Mouse (Mus musculus): ENCODE measurements at regions not wholly inside any gene's neighbourhood (a gene's known extent, or its start where the extent isn't known, plus 50 kb on each side); places are given as distances from the start of the nearest gene placed in this dataset.

GRCm38 (mm10) chr2:147927792-147928670 lies 118.7 kb downstream of the Foxa2 start:
- intact Hi-C loops (cut with DNase I): no loop called here
- peak in 1 of 2 experiments; percentile 2 for DNase-seq

DNA sequence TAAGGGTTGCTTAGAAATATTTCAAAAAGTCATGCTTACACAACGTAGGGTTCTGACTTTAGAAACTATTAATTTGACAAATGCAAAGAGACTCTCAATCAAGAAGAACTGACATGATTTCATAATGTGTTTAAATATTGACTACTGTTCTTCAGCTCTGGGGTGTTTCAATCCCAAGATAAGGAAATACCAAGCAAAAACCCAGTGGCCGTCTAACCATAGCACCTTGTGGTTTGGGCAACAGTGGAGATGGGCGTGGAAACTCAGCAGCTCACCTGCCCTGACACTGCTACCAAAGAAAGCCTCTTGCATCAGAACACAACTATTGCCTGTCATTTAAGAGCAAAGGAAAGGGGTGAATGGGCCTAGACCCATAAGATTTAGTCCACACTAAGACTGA lies 119.9 kb downstream of the Foxa2 start:
- intact Hi-C loops (cut with DNase I): no loop called here
- no peak for DNase-seq

- intact Hi-C loops (cut with DNase I): no loop called here
- no peak for DNase-seq
Observed at GRCm38 (mm10) chr2:147907341-147907740, 139.4 kb downstream of the Foxa2 start.

- intact Hi-C loops (cut with DNase I): no loop called here
Observed at GRCm38 (mm10) chr2:147905759-147906740, 140.7 kb downstream of the Foxa2 start.

GRCm38 (mm10) chr2:147905118-147905517 lies 141.7 kb downstream of the Foxa2 start:
- no peak for DNase-seq
- intact Hi-C loops (cut with DNase I): no loop called here

More at GRCm38 (mm10) chr2:147905759-147906740, 140.7 kb downstream of the Foxa2 start:
- no peak for DNase-seq

DNA sequence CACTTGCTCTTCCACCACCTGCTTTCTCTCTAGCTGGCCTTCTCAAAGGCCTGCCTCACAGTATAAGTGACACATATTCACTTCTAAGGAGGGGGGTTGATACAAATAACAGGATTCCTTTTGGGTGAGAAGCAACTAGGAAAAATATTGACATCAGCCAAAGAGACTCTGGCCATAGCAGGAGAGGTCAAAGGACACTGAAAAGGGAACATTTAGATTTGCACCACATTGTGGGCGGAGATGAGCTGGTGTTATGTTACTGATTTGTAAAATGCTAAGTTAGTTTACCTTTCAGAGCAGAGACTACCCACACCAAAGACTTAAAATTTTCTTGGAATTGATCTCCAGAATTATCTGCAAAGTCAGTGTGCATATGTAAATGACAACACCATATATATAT lies 147.5 kb downstream of the Foxa2 start:
- intact Hi-C loops (cut with DNase I): loop anchor here (5.0 kb wide), 1 partner anchor 92 kb away; no protein-coding TSS in a partner anchor
- DNase-seq: no peak

DNA sequence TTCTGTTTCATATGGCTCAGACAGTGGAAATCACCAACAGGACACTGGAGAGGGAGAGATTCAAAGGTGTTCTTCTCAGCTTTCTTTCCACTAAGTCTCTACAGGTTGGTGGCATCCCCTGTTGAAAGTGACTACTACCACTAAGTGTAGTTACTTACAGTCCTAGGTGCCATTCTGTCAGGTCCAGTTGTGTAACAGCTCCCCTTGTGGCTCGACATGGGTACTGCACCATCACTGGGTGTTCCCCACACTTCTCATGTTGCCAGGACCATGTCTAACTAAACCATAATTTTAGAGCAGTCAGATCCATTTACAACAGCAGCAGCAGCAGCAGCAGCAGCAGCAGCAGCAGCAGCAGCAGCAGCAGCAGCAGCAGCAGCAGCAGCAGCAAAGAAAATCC lies 151.1 kb downstream of the Foxa2 start:
- peak; percentile 40 to 51 for DNase-seq
- intact Hi-C loops (cut with DNase I): loop anchor here (5.0 kb wide), 1 partner anchor 88 kb away; no protein-coding TSS in a partner anchor

- no peak for DNase-seq
- intact Hi-C loops (cut with DNase I): no loop called here
Observed at GRCm38 (mm10) chr2:147894213-147894612, 152.6 kb downstream of the Foxa2 start.

DNA sequence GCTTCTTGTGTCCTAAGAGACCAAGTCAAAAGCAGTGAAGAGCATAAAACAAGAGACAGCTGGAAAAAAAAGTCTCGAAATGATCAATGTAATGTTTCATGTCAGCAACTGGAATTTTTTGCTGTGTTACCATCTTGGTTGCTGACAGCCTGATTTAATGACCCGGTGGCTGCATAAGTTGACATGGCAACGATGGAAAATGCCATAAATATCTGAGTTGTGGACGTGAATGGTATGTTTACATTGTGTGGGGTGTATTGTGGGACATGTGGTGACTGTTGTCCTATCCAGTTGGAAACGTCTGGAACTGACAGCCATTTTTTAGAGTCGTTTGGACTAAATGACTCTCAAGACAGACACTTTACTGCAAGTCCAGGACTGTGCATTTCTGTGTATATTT lies 160.6 kb downstream of the Foxa2 start:
- DNase-seq: no peak
- intact Hi-C loops (cut with DNase I): no loop called here

- DNase-seq: no peak
- intact Hi-C loops (cut with DNase I): no loop called here
Observed at GRCm38 (mm10) chr2:147877907-147878306, 168.9 kb downstream of the Foxa2 start.

GRCm38 (mm10) chr2:147877543-147877904 lies 169.2 kb downstream of the Foxa2 start:
- no peak for DNase-seq

DNA sequence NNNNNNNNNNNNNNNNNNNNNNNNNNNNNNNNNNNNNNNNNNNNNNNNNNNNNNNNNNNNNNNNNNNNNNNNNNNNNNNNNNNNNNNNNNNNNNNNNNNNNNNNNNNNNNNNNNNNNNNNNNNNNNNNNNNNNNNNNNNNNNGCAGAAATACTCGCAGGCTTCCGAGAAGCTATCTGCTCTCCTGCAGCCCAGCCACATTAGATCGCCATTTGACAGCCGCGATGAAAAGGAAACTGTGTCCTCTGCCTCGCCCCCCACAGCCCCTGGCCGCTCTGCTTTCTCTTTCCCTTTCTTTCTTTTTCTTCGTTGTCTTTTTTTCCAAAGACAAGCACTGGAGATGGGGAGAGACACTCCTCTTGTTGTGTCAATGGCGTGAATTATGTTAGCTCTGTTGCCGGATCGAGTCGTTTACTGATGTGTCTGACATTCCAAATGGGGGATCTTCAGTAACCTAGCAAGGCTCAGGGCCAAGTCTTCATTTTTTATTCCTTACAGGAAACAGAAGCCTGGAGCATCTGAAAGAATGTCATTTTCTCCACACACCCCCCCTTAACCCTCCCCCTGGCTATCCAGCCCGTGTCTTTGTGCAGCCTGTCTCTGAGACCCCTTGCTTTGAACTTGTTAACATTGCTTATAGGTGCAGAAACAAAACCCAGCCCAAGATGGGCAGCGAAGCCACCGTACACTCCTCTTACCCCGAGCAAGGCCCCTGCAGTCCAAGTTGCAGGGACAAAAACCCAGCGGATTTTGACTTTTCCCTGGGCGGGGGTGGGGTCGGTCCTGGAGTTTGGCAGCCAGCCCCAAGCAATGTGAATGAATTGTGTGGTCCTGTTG lies 169.8 kb downstream of the Foxa2 start:
- DNase-seq: no peak
- intact Hi-C loops (cut with DNase I): no loop called here

More at GRCm38 (mm10) chr2:147877543-147877904, 169.2 kb downstream of the Foxa2 start:
- intact Hi-C loops (cut with DNase I): no loop called here

- intact Hi-C loops (cut with DNase I): no loop called here
- no peak for DNase-seq
Observed at GRCm38 (mm10) chr2:147872972-147873371, 173.8 kb downstream of the Foxa2 start.

GRCm38 (mm10) chr2:147851186-147851802 lies 195.5 kb downstream of the Foxa2 start:
- peak in 1 of 2 experiments; percentile 1 for DNase-seq
- intact Hi-C loops (cut with DNase I): no loop called here

DNA sequence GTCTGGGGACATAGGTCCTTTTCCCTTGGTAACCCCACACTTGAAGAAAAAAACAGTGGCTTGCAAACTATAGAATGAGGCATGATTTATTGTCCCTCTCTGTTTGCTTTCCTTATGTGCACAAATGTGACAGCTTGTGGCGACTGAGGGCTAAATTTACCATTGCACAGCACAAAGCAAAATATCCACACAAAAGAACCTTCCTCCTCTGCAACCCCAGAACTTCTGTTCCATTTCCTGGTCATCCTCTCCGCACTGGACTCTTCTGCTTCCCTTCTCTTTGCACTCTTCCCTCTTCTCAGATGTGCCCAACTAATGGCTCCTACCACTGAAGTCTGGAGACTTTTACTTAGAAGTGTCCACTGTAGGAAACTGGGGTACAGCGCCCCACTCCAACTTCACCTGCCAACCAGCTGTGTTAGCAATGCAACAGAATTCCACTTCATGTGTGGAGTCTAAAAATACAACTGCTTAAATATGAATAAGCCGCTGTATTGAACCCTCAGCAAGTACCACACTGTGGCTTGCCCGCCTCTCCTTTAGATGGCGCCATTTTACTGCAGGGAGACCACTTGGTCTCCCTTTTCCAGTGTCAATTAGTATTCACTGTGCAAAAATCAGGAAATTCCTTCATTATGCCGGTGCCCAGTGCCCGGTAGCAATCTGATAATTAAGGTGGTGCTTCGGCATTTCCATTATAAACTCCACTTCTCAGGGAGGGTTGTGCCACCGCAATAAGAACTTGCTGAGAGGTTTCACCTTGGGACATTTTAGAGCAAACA lies 199.6 kb downstream of the Foxa2 start:
- peak in 1 of 2 experiments; percentile 17 for DNase-seq
- intact Hi-C loops (cut with DNase I): loop anchor here (1.0 to 5.0 kb wide), 3 partner anchors 201 to 265 kb away; no protein-coding TSS in a partner anchor

DNA sequence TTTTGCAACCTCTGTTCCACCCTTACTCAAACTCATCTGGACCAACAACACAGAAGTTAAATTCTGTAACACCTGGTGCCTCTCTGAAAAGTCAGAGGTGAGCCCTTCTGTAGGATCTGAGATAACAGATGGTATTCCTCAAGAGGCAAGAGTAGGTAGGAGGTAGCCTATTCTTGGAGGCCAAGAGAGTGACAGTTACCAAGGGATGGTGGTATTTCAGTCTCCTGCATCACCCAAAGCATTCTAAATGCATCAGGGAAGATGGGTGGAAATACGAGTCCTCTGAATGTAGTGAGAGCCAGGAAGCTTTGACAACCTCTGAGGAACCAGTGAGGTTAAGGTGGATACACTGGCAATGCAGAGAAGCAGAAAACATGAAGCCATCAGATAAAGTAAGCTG lies 201.5 kb downstream of the Foxa2 start:
- intact Hi-C loops (cut with DNase I): loop anchor here (5.0 kb wide), 1 partner anchor 267 kb away; no protein-coding TSS in a partner anchor

DNA sequence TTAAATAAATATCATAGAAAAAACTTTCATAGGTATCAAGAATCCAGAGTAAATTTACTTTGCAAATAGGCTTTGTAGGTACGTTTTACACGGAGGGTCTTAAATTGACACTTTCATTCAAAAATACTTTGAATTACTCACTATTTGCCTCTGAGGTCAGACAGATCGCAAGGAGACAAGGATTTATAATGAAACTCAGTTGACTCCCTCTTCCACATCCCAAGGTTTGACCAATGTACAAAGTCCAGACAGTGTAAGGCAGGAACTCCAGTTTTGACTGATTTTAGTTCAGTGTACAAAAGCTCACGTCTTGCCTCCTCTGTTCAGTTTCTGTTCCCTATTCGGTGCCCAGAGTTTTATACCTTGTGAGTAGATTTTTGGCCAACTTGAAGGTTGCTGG lies 205.8 kb downstream of the Foxa2 start:
- intact Hi-C loops (cut with DNase I): no loop called here

More for the DNA sequence above, 201.5 kb downstream of the Foxa2 start:
- DNase-seq: no peak

GRCm38 (mm10) chr2:147838613-147839012 lies 208.2 kb downstream of the Foxa2 start:
- intact Hi-C loops (cut with DNase I): no loop called here
- no peak for DNase-seq

More for the DNA sequence above, 205.8 kb downstream of the Foxa2 start:
- no peak for DNase-seq

- DNase-seq: no peak
- intact Hi-C loops (cut with DNase I): no loop called here
Observed at GRCm38 (mm10) chr2:147830551-147830950, 216.2 kb downstream of the Foxa2 start.

All from heart, postnatal 10 days (tissue).